Mouse (Mus musculus) stomach, postnatal 0 days (tissue): ENCODE results near the gene Dgki. TPM values are rescaled to one million over a fixed set of nuclear protein-coding genes. Genes with fewer than 3 reads are reported as not detected.

Experiments used
- ATAC-seq: fragments of 200-750 bp; cut with Nextera tagmentation; 2 replicates; pipeline ENCODE4 v1.8.0; 2017; ENCODE audit not compliant: low FRiP score, low TSS enrichment
- DNase-seq: peaks from one replicate; pipeline ENCODE4 v3.0.0-alpha.2; 2016; ENCODE audit warnings: low spot score
- H3K27ac ChIP-seq: fragments of 300-500 bp; sonication (generic); replicated peaks from 2 replicates; pipeline ENCODE4 v1.5.1; 2014; ENCODE audit warnings: mild to moderate bottlenecking, control low read depth
- H3K27me3 ChIP-seq: fragments of 300-500 bp; sonication (generic); 2 replicates; pipeline ENCODE4 v1.6.1; 2014; ENCODE audit warnings: low read length; ENCODE audit not compliant: control insufficient read depth, insufficient read depth
- H3K36me3 ChIP-seq: fragments of 300-500 bp; sonication (generic); 2 replicates; pipeline ENCODE4 v1.6.1; 2014; ENCODE audit warnings: low read length, mixed read lengths; ENCODE audit not compliant: control insufficient read depth, insufficient read depth
- H3K4me1 ChIP-seq: fragments of 300-500 bp; sonication (generic); replicated peaks from 2 replicates; pipeline ENCODE4 v1.6.1; 2014; ENCODE audit warnings: antibody characterized with exemption; ENCODE audit not compliant: control insufficient read depth, insufficient read depth
- H3K4me2 ChIP-seq: fragments of 300-500 bp; sonication (generic); replicated peaks from 2 replicates; pipeline ENCODE4 v1.6.1; 2014; ENCODE audit warnings: low read depth, mild to moderate bottlenecking, control low read depth, moderate library complexity
- H3K4me3 ChIP-seq: fragments of 300-500 bp; sonication (generic); 2 replicates; pipeline ENCODE4 v1.5.1; 2014; ENCODE audit warnings: low read depth, low read length, control low read depth
- H3K9ac ChIP-seq: fragments of 300-500 bp; sonication (generic); 2 replicates; pipeline ENCODE4 v1.6.1; 2014; ENCODE audit warnings: mild to moderate bottlenecking, low read length, control low read depth, mixed read lengths
- H3K9me3 ChIP-seq: fragments of 300-500 bp; sonication (generic); 2 replicates; pipeline ENCODE4 v1.6.1; 2016; ENCODE audit warnings: low read length; ENCODE audit not compliant: control insufficient read depth
- CTCF ChIP-seq: IDR thresholded peaks from 2 replicates; pipeline ENCODE4 v1.5.1; 2016; ENCODE audit warnings: antibody characterized with exemption, low read depth, mild to moderate bottlenecking, moderate library complexity
- EP300 ChIP-seq: optimal IDR thresholded peaks from 2 replicates; pipeline ENCODE3; 2016; ENCODE audit warnings: antibody characterized with exemption
- WGBS: fragments of 180-500 bp; shearing (Covaris S2); extraction: QIAGEN DNeasy Blood & Tissue Kit; methylation state at CpG from one replicate; pipeline ENCODE4 v1.1.7; 2014; 5-methylcytosine and 5-hydroxymethylcytosine counted together
- polyA plus RNA-seq: library from polyadenylated mRNA; unstranded; fragments of >200 nt; fragmentation: Nextera tagmentation; extraction: Ambion mirVana; gene quantifications from 2 replicates; pipeline ENCODE4 v1.2.1, GENCODE M21; 2015

Dgki gene
- polyA plus RNA-seq, 1 experiment from 2014 or later, result 0.39 TPM

- Histone ChIP-seq H3K4me2 (no peak overlapping the region), H3K9ac (no peak overlapping the region), H3K9me3 (no peaks in the 10 kb centered on the region), H3K4me3 (no peak overlapping the region), H3K27me3 (no peaks in the 10 kb centered on the region), H3K36me3 (no peaks in the 10 kb centered on the region), H3K27ac (no peak overlapping the region), H3K4me1 (no peaks in the 10 kb centered on the region)
- no peak for ATAC-seq
- TF ChIP-seq CTCF (no peak), EP300 (no peak)
- WGBS, result 59% methylated on average over 6 of the region's 6 CpGs
- DNase-seq, result no peak
Measured at GRCm38 (mm10) chr6:36857627-36858257, 442.2 kb downstream of the Dgki start.

DNA sequence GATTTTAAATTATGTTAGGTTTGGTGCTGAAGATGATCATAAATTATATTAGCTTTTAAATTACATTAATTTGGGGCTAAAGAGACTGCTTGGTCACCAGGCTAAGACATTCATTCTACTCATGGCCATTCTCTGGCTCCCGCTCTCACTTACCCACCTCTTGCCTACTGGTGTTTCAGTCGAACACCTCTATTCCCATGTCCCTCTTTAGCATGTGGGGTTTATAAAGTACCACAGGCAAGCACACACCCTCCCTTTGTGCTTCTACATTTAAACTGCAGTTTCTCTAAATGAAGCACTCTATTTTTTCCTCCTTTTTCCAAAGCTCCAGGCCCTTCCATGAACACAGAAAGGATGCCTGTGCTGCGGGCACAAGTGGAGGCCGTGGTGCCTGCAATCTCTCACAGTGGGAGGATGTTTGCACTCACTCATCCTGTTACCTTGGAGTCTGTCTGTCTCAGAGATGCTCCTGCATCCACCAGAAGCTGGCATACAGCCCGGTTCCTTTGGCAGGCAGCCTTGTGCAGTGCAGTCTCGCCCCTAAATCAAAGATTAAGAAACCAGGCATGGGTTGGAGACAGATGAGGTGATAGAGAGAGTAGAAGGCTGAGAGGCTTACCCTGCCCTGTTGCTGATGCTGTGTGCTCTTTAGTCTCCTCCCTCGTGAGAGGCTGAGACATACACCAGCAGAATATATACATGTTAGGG lies 449.4 kb downstream of the Dgki start:
- TF ChIP-seq CTCF, result no peak
- no peak for TF ChIP-seq EP300
- H3K9ac ChIP-seq, result no peak overlapping the region
- H3K4me2 ChIP-seq, result no peak overlapping the region
- H3K27me3 ChIP-seq, result no peaks in the 10 kb centered on the region
- DNase-seq (peak; percentile 41), ATAC-seq (no peak; the same call in 1 of the 2 replicates)
- H3K27ac ChIP-seq, result no peak overlapping the region
- 62% methylated on average over 7 of the region's 7 CpGs for WGBS
- no peaks in the 10 kb centered on the region for H3K36me3 ChIP-seq
- H3K4me3 ChIP-seq, result no peak overlapping the region
- no peaks in the 10 kb centered on the region for H3K9me3 ChIP-seq
- H3K4me1 ChIP-seq, result no peaks in the 10 kb centered on the region

DNA sequence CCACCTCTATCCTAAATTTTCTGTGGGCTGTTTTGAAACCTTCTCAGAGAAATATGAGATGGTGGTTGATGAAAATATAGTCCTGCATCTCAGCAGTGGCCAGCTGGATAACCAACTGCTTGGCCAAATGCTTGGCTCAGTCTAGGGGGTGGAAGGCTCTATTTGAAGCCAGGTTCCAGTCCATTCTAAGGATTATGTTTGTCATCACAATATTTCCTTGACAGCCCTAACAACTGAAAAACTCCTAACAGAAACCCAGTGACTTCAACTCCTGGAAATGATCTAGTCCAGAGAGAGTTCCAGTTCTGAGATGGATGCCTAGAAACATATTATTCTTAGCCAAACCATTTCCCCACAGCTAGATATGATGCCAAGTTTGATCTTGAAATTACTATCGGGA lies 454.7 kb downstream of the Dgki start:
- no peak overlapping the region for H3K4me2 ChIP-seq
- 67% methylated on average over 1 of the region's 1 CpGs for WGBS
- TF ChIP-seq EP300 (no peak), CTCF (no peak)
- no peak overlapping the region for H3K27ac ChIP-seq
- ATAC-seq, result no peak
- H3K27me3 ChIP-seq, result no peaks in the 10 kb centered on the region
- H3K4me1 ChIP-seq, result no peaks in the 10 kb centered on the region
- H3K9ac ChIP-seq, result no peak overlapping the region
- H3K9me3 ChIP-seq, result no peaks in the 10 kb centered on the region
- H3K36me3 ChIP-seq, result no peaks in the 10 kb centered on the region
- H3K4me3 ChIP-seq, result no peak overlapping the region
- DNase-seq, result no peak

DNA sequence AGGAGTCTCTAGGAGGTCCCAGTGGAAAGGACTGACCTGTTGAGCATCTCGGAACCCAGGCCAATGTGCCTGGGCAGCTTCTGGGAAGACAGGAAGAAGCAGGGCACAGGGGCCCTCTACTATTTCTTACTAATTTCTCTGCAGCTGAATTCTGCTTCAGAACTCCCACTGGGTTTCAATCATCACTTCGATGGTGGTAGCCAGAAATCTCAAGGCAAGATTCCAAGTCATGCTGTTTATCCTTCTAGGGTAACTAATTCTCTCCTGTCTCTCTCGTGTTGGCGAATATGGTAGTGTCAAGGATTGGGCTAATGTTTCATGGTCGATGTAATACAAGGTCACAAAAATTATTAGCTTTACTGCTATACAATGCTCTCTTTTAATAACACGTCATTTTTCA lies 455.7 kb downstream of the Dgki start:
- no peaks in the 10 kb centered on the region for H3K36me3 ChIP-seq
- H3K4me1 ChIP-seq, result no peaks in the 10 kb centered on the region
- no peak overlapping the region for H3K4me3 ChIP-seq
- TF ChIP-seq EP300 (no peak), CTCF (no peak)
- no peak overlapping the region for H3K9ac ChIP-seq
- no peaks in the 10 kb centered on the region for H3K27me3 ChIP-seq
- no peaks in the 10 kb centered on the region for H3K9me3 ChIP-seq
- DNase-seq (no peak), ATAC-seq (no peak)
- WGBS, result 50% methylated on average over 6 of the region's 6 CpGs
- no peak overlapping the region for H3K4me2 ChIP-seq
- no peak overlapping the region for H3K27ac ChIP-seq

- TF ChIP-seq EP300, result no peak
- TF ChIP-seq CTCF, result no peak
- Histone ChIP-seq H3K4me2 (no peak overlapping the region), H3K27me3 (no peaks in the 10 kb centered on the region), H3K4me1 (no peaks in the 10 kb centered on the region), H3K36me3 (no peaks in the 10 kb centered on the region), H3K9ac (no peak overlapping the region), H3K9me3 (no peaks in the 10 kb centered on the region), H3K27ac (no peak overlapping the region), H3K4me3 (no peak overlapping the region)
- no peak for DNase-seq
- 80% methylated on average over 3 of the region's 3 CpGs for WGBS
- no peak for ATAC-seq
Measured at GRCm38 (mm10) chr6:36843031-36843488, 456.9 kb downstream of the Dgki start.

DNA sequence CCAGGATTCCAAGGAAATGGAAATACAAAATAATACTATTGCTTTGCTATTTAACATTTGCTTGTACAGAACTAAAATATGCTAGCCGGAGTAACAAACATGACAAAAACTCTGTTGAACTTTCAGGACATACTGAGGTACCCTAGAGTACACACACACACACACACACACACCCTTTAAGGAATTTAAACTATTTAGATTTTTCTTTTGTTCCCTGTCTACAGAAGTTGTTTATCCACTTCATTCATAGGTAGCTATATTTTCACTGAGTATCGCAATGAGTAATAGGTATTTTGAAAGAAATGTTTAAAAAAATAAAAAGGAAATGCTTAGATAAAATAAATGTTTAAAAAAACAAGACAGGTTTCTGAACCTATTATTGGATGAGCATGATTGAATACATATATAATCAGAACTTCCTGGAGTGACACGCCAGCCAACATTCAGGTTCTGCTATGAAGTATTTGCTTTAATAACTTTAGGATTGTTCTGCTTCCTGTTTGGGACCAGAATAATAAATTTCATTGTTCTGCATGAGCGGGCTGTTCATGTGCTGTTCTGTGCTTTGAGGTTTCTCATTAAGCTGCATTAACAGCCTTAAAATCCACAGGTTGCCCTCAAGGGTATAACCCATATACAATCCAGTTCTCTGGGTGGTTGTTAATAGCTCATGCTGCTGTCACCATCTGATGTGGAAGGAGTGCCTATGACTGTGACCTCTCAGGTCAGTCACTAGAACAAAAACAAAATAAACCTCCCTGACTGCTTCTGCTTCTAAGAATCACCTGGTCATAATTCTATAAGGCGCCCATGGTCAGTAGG lies 457.7 kb downstream of the Dgki start:
- DNase-seq (no peak), ATAC-seq (no peak)
- TF ChIP-seq CTCF (no peak), EP300 (no peak)
- Histone ChIP-seq H3K36me3 (no peaks in the 10 kb centered on the region), H3K4me1 (no peaks in the 10 kb centered on the region), H3K9me3 (no peaks in the 10 kb centered on the region), H3K4me3 (no peak overlapping the region), H3K27ac (no peak overlapping the region), H3K9ac (no peak overlapping the region), H3K27me3 (no peaks in the 10 kb centered on the region), H3K4me2 (no peak overlapping the region)
- 55% methylated on average over 5 of the region's 5 CpGs for WGBS
